Mouse (Mus musculus): ENCODE measurements around the gene Cadps2.

GRCm38 (mm10) chr6:23472686-23473085, 366.5 kb downstream of the Cadps2 start:
- TF ChIP-seq CTCF (IDR thresholded peaks at IDR 0.05; ENCODE audit: low read depth) (peak; percentile 19; the same call in 1 of the 2 replicates), EP300 (IDR thresholded peaks at IDR 0.05; ENCODE audit: low read depth) (no peak)
